ENCODE assay signal across 8 mouse cellular contexts in the genomic region with DNA sequence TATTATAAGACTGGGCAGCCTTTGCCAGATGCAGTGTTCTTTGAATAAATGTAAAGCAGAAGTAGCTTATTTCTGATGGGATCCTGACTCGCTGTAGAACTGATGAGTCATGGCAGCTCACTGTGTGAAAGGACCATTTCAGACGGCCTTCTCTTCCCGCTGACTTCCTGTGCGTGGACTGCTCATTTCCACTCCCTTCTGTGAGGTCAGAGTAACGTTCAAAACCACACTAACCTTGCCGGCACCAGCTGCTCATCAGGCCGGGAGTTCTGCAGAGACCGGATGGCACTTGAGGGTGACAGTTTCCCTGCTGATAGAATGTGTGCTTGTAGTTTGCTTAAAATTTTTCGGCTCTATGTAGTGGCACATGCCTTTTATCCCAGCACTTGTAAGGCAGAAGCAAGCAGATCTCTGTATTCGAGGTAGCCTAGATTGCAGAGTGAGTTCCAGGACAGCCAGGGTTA. TPM values are rescaled to one million over a fixed set of nuclear protein-coding genes. Genes with fewer than 3 reads are reported as not detected.
A peak's percentile ranks its signal among the peaks of the same experiment; 100 is the strongest.
DNase-seq lines count a peak whose midpoint lies in the region; ATAC-seq and TF ChIP-seq lines count a peak whose summit lies in the region.

No protein-coding gene starts in this region.

- H3K27me3 ChIP-seq in kidney, embryonic 14.5 days (ENCODE audit: control insufficient read depth, insufficient read depth, low read length): no peaks in the 10 kb centered on the region
- no peaks in the 10 kb centered on the region for H3K27me3 ChIP-seq in kidney, adult 2 months (replicated peaks; ENCODE audit: control insufficient read depth, insufficient read depth, low read length)
- H3K27me3 ChIP-seq in lung, embryonic 15.5 days: no peaks in the 10 kb centered on the region

- 53% methylated on average over 10 of the region's 10 CpGs for WGBS in kidney, embryonic 14.5 days
- WGBS in kidney, adult 2 months: 46% methylated on average over 10 of the region's 10 CpGs
- 43% methylated on average over 10 of the region's 10 CpGs for whole genome bisulfite sequencing in lung, embryonic 15.5 days

- no peak for ATAC-seq in kidney, embryonic 14.5 days (ENCODE audit: low FRiP score, low TSS enrichment)
- ATAC-seq in erythroblast, adult 5-6 weeks (replicated peaks; ENCODE audit: low FRiP score, poor library complexity, severe bottlenecking): peak; percentile 76
- no peak for ATAC-seq in lung, embryonic 15.5 days (ENCODE audit: borderline replicate concordance, extremely low read depth, low FRiP score, low TSS enrichment)

- no peak overlapping the region for H3K9ac ChIP-seq in kidney, embryonic 14.5 days (ENCODE audit: low read depth, low read length)
- H3K9ac ChIP-seq in lung, embryonic 15.5 days: no peak overlapping the region

- H3K4me3 ChIP-seq in kidney, embryonic 14.5 days (ENCODE audit: low read length): no peak overlapping the region
- H3K4me3 ChIP-seq in kidney, adult 2 months (ENCODE audit: insufficient read depth, low read depth, low read length): no peak overlapping the region
- no peak overlapping the region for H3K4me3 ChIP-seq in lung, embryonic 15.5 days

- peak; percentile 37 for DNase-seq in kidney, adult 11 months
- peak; percentile 87 for DNase-seq in R1 (ENCODE audit: low read depth, low spot score)
- peak; percentile 65 for DNase-seq in kidney, adult 2 months
- DNase-seq in spleen, postnatal 4 days (ENCODE audit: low spot score in 2 of 2): peak; percentile 52 to 76
- DNase-seq in ovary, postnatal 36 days (ENCODE audit: low spot score): no peak

- no peaks in the 10 kb centered on the region for H3K36me3 ChIP-seq in kidney, embryonic 14.5 days (ENCODE audit: control insufficient read depth, insufficient read depth, low read length)
- H3K36me3 ChIP-seq in kidney, adult 2 months (ENCODE audit: control insufficient read depth, insufficient read depth, low read length): no peaks in the 10 kb centered on the region
- H3K36me3 ChIP-seq in lung, embryonic 15.5 days: no peaks in the 10 kb centered on the region

- TF ChIP-seq CTCF in kidney, adult 2 months (conservative IDR thresholded peaks at IDR 0.05; ENCODE audit: insufficient read depth, insufficient read length, low read depth, low read length): no peak

- H3K4me1 ChIP-seq in kidney, embryonic 14.5 days (ENCODE audit: control insufficient read depth, insufficient read depth, low read length): no peaks in the 10 kb centered on the region
- H3K4me1 ChIP-seq in kidney, adult 2 months (ENCODE audit: control insufficient read depth, insufficient read depth, low read length): no peaks in the 10 kb centered on the region; the same call in 1 of the 2 replicates
- H3K4me1 ChIP-seq in lung, embryonic 15.5 days: no peaks in the 10 kb centered on the region

- no peak overlapping the region for H3K4me2 ChIP-seq in kidney, embryonic 14.5 days (replicated peaks; ENCODE audit: low read depth, low read length)
- no peak overlapping the region; the same call in 1 of the 2 replicates for H3K4me2 ChIP-seq in lung, embryonic 15.5 days

- no peak overlapping the region for H3K27ac ChIP-seq in kidney, embryonic 14.5 days (ENCODE audit: low read depth, low read length)
- H3K27ac ChIP-seq in kidney, adult 2 months (ENCODE audit: insufficient read depth, low read depth, low read length): no peak overlapping the region
- H3K27ac ChIP-seq in lung, embryonic 15.5 days: 0 out of 2 replicates have a peak overlapping the region, but pooled peaks have one; percentile 17

- H3K9me3 ChIP-seq in kidney, embryonic 14.5 days (ENCODE audit: control insufficient read depth, low read length): no peaks in the 10 kb centered on the region
- no peaks in the 10 kb centered on the region for H3K9me3 ChIP-seq in lung, embryonic 15.5 days

- no peak for TF ChIP-seq POLR2A in kidney, adult 2 months (IDR thresholded peaks at IDR 0.05; ENCODE audit: low read depth, low read length)

RNA-seq across cellular contexts. Expression of gene Mta3, which starts 26.2 kb away (rescaled TPM):
- polyA plus RNA-seq in kidney, embryonic 14.5 days (2014; fragmentation: Nextera tagmentation; extraction: Ambion mirVana): 38.6 and 42.6 TPM in 2 replicates
- 59.2 and 64.6 TPM in 2 replicates for total RNA-seq in erythroblast, adult 5-6 weeks (2015; ENCODE audit: low replicate concordance)
- total RNA-seq in erythroblast, adult 5-6 weeks (2017; ENCODE audit: low replicate concordance): 52.6 and 67.6 TPM in 2 replicates
- polyA plus RNA-seq in kidney, adult 2 months (2012; rRNA removed): 28.5 and 33.0 TPM in 2 replicates
- polyA plus RNA-seq in lung, embryonic 15.5 days (2015; fragmentation: Nextera tagmentation; extraction: Ambion mirVana): 47.7 and 51.5 TPM in 2 replicates
